In the genomic region with DNA sequence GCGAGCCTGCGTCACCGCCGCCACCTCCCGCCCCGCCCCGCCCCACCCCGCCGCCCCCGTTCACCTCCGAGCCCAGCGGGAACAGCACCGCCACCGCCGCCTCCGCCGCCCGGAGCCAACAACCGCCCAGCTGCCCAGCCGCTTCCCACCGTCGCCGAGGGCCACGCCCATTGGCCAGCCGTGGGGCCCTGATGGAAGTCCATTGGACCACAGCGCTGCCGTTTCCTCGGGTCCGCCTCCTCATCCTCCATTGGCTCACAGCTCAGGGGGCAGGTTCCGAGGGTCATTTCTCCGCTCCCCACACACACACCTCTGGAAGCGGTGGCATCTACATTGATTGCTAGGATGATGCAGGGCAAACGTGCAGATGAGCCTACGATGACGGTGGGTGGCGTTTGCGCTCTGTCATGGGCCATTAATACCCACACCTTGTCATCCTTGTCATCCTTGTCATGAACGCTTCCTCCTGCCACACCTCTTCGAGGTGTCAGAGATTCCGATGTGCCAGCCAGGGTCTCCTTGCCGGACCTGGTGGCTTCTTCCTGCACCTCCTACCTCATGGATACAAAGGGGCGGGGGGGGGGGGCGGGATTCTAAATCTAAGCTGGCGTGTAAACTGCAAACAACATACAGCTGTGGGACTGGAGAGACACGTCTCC, we compare ENCODE assay signal across 8 mouse cellular contexts. TPM values are rescaled to one million over a fixed set of nuclear protein-coding genes. Genes with fewer than 3 reads are reported as not detected.
A peak's percentile ranks its signal among the peaks of the same experiment; 100 is the strongest.
DNase-seq lines count a peak whose midpoint lies in the region; ATAC-seq lines count a peak whose summit lies in the region.

Trafd1 (minus strand) TSS at position 172 of the 659 bp plus-strand sequence.

- ATAC-seq in common myeloid progenitor, adult 5-6 weeks (replicated peaks; ENCODE audit: low read depth, poor library complexity, severe bottlenecking): peak; percentile 96
- peak; percentile 93 for ATAC-seq in megakaryocyte progenitor cell, adult 5-6 weeks (replicated peaks; ENCODE audit: poor library complexity)

- DNase-seq in ZHBTc4 (ENCODE audit: low read depth, low spot score): peak; percentile 94
- peak; percentile 92 to 96 for DNase-seq in gastrocnemius, adult 8-10 months (ENCODE audit: low spot score in 2 of 2)
- peak; percentile 94 for DNase-seq in induced T-regulatory cell, adult 2 months (ENCODE audit: low read depth)
- DNase-seq in left cerebral cortex, adult 9 months (ENCODE audit: low spot score in 2 of 2): peak; percentile 82 to 95
- peak; percentile 94 for DNase-seq in right cerebral cortex, postnatal 14 days
- peak; percentile 89 to 96 for DNase-seq in urinary bladder, postnatal 36 days (ENCODE audit: low spot score in 2 of 2)

RNA-seq across cellular contexts. Expression of gene Trafd1, which starts in this region (rescaled TPM):
- 25.5 and 45.0 TPM in 2 replicates for total RNA-seq in common myeloid progenitor, adult 5-6 weeks (2017)
- total RNA-seq in gastrocnemius, adult 8-10 months (2022): 10 to 100 TPM; 37.4 to 45.4 (median 40.5) TPM
- 29.1 and 36.4 TPM in 2 replicates for total RNA-seq in megakaryocyte progenitor cell, adult 5-6 weeks (2015)
- total RNA-seq in megakaryocyte progenitor cell, adult 5-6 weeks (2017): 37.5 and 38.5 TPM in 2 replicates

Comparison
In these comparisons a context has a peak if more than half of its experiments do, and no peak if none do; other contexts are left out.
1. Peak in every context shown above with its lines: DNase-seq and ATAC-seq.